In the genomic region with DNA sequence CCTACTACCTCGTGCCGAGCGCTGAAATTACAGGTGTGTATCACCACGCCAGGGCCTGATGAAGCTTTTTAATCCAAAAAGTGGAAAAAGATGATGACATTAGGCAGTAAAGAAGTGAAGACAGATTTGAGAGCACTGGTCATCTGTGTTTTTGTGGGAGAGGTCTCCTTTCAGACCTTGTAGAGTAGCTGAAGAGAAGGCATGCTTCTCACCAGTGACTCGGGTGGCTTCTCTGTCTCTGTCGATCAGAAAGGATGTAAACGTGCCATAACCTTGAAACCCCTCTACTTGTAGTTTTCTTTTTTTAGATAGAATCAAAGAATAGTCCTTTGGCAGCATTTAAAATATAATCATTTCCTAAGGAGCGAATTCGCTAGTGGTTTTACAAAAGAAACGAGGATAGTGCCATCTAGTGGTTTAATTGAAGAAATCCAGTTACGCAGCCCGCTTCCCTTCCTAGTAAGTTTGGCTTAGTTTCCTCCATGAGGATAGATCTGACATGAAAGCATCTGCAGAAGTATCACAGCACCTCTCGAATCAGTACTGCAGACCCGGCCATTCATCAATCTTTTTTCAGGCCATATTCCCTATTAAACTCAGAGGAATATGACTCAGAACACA, we compare ENCODE assay signal across 1 mouse cellular context.
TF ChIP-seq lines count a peak whose summit lies in the region.

No protein-coding gene starts in this region.

TF ChIP-seq in myocyte, 11 proteins besides CTCF, POLR2A, EP300 and RAD21 (continued from another document):
- TF ChIP-seq POLR2AphosphoS2 (IDR thresholded peaks at IDR 0.05; ENCODE audit: insufficient read length, low read depth) (no peak), CEBPB (IDR thresholded peaks at IDR 0.05; ENCODE audit: insufficient read depth, poor library complexity, severe bottlenecking) (no peak), REST (IDR thresholded peaks at IDR 0.05; ENCODE audit: insufficient read depth, insufficient read length) (no peak), E2F4 (IDR thresholded peaks at IDR 0.05; ENCODE audit: insufficient read depth) (no peak)
